Mouse (Mus musculus) Patski (cell line): ENCODE data around the gene Pptc7. TPM values are rescaled to one million over a fixed set of nuclear protein-coding genes. Genes with fewer than 3 reads are reported as not detected.
A peak's percentile ranks its signal among the peaks of the same experiment; 100 is the strongest.

Source experiments
- ATAC-seq: fragments of 100-300 bp; one replicate; pipeline ENCODE4 v1.8.0; 2021
- CTCF ChIA-PET: fragments of 350-600 bp; sonication (Branson Sonifier 250); formaldehyde crosslinking; loops from one replicate; lab custom pipeline; 2022; ENCODE audit warnings: inconsistent platforms; lab: Charles Lee
- POLR2A ChIA-PET: fragments of 350-600 bp; sonication (Branson Sonifier 250); formaldehyde crosslinking; loops from one replicate; lab custom pipeline; 2022; ENCODE audit warnings: antibody characterized with exemption, inconsistent platforms; lab: Charles Lee
- DNase-seq: peaks from one replicate; pipeline ENCODE4 v3.0.0-alpha.2; 2011; ENCODE audit warnings: low read depth, low spot score
- H3K27me3 ChIP-seq: fragments of 371-371 bp; one replicate; pipeline ENCODE4 v1.5.1; 2021
- CTCF ChIP-seq: fragments of 100-300 bp; IDR thresholded peaks from one replicate; pipeline ENCODE4 v1.5.1; 2021
- in situ Hi-C: fragments of 300-500 bp; cut with MboI; formaldehyde crosslinking; loops from 3 replicates; pipeline ENCODE4 v1.11.1; 2018; ENCODE audit warnings: low pct_unique_long_range_greater_than_20kb, mixed read lengths
- polyA plus RNA-seq: library from polyadenylated mRNA; unstranded; gene quantifications from one replicate; pipeline ENCODE4 v1.2.3, GENCODE M21; 2021

Pptc7 gene
- polyA plus RNA-seq, 1 experiment from 2014 or later, result 31.1 TPM

DNA sequence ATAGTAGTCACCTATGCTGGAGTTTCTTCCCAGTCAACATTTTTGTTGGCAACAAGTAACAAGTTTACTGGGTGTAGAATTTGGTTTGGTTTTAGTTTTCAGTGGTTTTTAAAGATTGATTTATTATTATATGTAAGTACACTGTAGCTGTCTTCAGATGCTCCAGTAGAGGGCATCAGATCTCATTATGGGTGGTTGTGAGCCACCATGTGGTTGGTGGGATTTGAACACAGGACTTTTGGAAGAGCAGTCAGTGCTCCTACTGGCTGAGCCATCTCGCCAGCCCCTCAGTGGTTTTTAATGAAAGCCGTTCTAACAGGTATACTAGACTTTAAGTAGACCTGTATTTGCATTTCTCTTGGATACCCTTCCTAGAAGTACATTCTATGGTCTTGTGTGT is 18.2 kb upstream of the Pptc7 start:
- no peak for ATAC-seq
- TF ChIP-seq CTCF, result peak; percentile 67
- no peaks in the 10 kb centered on the region for H3K27me3 ChIP-seq
- in situ Hi-C loops, result loop anchor here (5.0 kb wide), 1 partner anchor 81 kb away; no protein-coding TSS in a partner anchor
- POLR2A ChIA-PET, result no interaction called here
- no peak for DNase-seq
- CTCF ChIA-PET, result interaction anchor here (0.8 to 7.2 kb wide), 3 partner anchors 80 to 100 kb away, joined by 3 to 90 read pairs (median 3); no protein-coding TSS in a partner anchor

DNA sequence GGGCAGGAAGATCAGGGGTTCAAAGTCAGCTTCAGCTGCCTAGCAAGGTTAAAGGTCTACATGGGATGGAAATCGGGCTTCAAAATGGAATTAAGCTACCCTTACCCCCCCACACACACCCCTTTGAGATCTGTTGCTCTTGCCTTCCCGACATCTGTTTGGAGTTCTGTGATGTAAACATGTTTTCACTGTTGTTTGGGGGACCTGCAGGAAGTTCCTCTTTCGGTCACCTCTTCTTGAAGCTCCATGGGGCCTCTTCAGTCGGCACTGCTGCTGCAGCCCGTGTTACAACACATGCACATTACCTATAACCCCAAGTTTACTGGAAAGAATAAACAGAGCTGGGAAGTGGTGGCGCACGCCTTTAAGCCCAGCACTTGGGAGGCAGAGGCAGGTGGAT is 17.0 kb upstream of the Pptc7 start:
- in situ Hi-C loops, result loop anchor here (5.0 kb wide), 1 partner anchor 80 kb away; no protein-coding TSS in a partner anchor
- POLR2A ChIA-PET, result no interaction called here
- CTCF ChIA-PET, result interaction anchor here (0.9 to 7.2 kb wide), 7 partner anchors 53 to 125 kb away, joined by 3 to 90 read pairs (median 4); partner anchors contain the start of gene Arpc3
- H3K27me3 ChIP-seq, result no peaks in the 10 kb centered on the region
- DNase-seq (no peak), ATAC-seq (no peak)
- no peak for TF ChIP-seq CTCF

DNA sequence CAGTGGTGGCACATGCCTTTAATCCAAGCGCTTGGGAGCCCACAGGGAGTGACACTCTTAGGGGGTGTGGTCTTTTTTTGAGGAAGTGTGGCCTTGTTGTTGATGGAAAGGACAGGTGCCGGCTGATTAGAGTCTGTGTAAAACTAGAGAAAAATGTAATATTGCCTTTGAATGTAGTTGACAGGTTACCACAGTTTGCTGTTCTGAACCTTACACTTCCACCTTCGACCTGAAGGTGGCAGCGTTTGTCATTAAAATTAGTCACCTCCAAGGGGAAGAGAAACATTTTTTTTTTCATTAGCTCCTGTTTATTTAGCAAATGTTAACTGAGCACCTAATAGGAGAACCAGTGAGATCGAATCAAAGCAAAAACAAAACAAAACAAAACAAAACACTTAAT is 16.3 kb upstream of the Pptc7 start:
- in situ Hi-C loops, result loop anchor here (5.0 kb wide), 1 partner anchor 79 kb away; no protein-coding TSS in a partner anchor
- TF ChIP-seq CTCF, result peak; percentile 74
- DNase-seq (no peak), ATAC-seq (no peak)
- H3K27me3 ChIP-seq, result no peaks in the 10 kb centered on the region
- ChIA-PET CTCF (interaction anchor here (0.7 to 7.2 kb wide), 10 partner anchors 13 to 122 kb away, joined by 3 to 90 read pairs (median 5); no protein-coding TSS in a partner anchor), POLR2A (no interaction called here)

DNA sequence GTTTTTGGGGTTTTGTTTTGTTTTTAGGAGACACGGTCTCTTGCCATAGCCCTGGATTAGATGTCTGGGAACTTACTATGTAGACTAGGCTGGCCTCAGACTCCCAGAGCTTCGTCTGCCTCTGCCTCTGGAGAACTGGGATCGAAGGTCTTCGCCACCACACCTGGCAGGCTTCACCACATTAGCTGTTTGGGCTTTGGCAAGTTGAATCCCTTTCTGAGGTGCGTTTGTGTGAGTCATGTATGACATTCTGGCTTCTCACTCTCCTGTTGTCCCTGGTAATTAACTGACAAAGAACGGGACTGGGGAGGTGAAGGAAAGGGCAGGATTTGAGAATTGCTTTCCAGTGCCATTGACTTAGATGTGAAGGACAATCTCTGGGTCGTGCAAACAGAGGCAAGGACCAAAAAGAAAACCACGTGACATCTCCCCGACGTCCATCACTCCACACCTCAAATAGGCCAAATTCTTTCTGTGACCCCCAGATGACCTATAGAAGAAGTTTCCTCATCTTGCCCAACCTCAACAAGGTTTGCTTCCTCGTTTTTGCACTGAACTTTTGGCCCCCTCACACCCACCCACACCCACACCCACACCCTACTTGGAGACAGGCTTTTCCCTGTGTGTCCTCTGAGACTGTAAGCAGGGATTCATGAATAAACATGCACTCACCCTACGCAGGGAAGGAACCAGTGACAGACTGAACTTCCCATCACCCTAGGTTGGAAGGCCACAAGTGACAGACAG is 15.1 kb upstream of the Pptc7 start:
- TF ChIP-seq CTCF, result no peak
- POLR2A ChIA-PET, result no interaction called here
- in situ Hi-C loops, result loop anchor here (5.0 kb wide), 1 partner anchor 78 kb away; no protein-coding TSS in a partner anchor
- DNase-seq (no peak), ATAC-seq (no peak)
- no peaks in the 10 kb centered on the region for H3K27me3 ChIP-seq
- CTCF ChIA-PET, result interaction anchor here (1.1 to 7.2 kb wide), 3 partner anchors 12 to 76 kb away, joined by 5 to 90 read pairs (median 6); no protein-coding TSS in a partner anchor

DNA sequence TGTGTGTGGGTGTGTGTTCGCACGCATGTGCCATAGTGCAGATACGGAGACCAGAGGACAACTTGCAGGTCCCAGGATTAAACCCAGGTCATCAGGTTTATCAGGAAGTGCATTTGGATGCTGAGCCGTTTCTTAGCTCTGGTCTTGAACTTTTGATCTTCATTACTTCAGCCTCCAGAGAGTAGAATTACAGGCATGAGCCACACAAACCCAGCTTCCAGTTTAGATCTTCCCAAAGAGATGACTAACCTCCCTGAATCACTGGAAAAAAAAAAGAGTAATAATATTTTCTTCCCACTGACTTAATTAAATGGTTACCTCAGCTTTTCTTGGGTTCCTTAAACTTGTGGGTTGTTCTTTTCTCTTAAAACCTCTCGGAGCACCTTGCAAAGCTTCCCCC is 11.3 kb upstream of the Pptc7 start:
- in situ Hi-C loops, result no loop called here
- no peak for TF ChIP-seq CTCF
- DNase-seq (no peak), ATAC-seq (no peak)
- H3K27me3 ChIP-seq, result no peaks in the 10 kb centered on the region
- ChIA-PET CTCF (interaction anchor here (0.8 to 1.5 kb wide), 9 partner anchors 11 to 121 kb away, joined by 3 to 14 read pairs (median 3); partner anchors contain the start of gene Pptc7), POLR2A (interaction anchor here (0.6 to 2.0 kb wide), 3 partner anchors 27 to 71 kb away, joined by 3 to 6 read pairs (median 5); no protein-coding TSS in a partner anchor)

DNA sequence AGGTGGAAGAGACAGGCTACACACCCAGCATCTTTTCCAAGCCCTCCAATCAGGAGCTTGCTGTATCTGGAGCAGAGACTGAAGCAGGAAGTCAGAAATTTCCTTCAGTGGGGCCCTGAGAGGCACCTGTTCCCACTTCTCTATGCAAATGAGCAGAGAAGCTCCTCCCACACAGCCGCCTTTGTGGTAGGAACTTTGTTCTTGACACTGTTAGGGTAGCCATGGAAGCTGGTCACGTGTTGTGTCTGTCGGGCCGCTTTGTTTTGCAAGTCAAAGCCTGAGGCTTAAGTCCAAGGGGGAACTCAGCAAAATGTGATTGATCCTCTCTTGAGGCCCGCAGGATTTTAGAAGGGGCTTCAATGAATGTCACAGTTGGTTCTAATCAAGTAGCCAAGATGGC is 9.4 kb upstream of the Pptc7 start:
- H3K27me3 ChIP-seq, result no peaks in the 10 kb centered on the region
- ChIA-PET CTCF (interaction anchor here (1.8 to 2.0 kb wide), 2 partner anchors 11 to 50 kb away, joined by 4 to 6 read pairs; no protein-coding TSS in a partner anchor), POLR2A (no interaction called here)
- DNase-seq (no peak), ATAC-seq (no peak)
- in situ Hi-C loops, result loop anchor here (25.0 kb wide), 1 partner anchor 863 kb away; the partner anchor contains the start of genes Rhof and Setd1b
- TF ChIP-seq CTCF, result no peak

DNA sequence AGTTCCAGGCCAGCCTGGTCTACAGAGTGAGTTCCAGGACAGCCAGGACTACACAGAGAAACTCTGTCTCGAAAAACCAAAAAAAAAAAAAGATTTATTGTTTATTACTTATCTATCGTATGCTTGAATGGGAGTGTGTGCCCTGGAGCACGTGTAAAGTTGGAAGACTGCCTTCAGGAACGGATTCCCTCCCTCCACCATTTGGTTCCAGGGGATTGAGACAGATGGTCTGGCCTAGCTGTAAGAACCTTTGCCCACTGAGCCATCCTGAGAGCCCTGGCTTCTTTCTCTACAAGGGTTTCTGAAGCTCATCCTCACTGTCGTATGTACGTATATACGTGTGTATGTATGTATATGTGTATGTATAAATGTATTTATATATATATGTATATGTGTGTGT is 5.2 kb upstream of the Pptc7 start:
- DNase-seq, result no peak
- H3K27me3 ChIP-seq, result no peaks in the 10 kb centered on the region
- ATAC-seq, result no peak
- ChIA-PET CTCF (interaction anchor here (2.8 kb wide), 1 partner anchor 65 kb away, joined by 11 read pairs; no protein-coding TSS in a partner anchor), POLR2A (no interaction called here)
- in situ Hi-C loops, result loop anchor here (25.0 kb wide), 1 partner anchor 858 kb away; the partner anchor contains the start of genes Rhof and Setd1b
- TF ChIP-seq CTCF, result no peak

DNA sequence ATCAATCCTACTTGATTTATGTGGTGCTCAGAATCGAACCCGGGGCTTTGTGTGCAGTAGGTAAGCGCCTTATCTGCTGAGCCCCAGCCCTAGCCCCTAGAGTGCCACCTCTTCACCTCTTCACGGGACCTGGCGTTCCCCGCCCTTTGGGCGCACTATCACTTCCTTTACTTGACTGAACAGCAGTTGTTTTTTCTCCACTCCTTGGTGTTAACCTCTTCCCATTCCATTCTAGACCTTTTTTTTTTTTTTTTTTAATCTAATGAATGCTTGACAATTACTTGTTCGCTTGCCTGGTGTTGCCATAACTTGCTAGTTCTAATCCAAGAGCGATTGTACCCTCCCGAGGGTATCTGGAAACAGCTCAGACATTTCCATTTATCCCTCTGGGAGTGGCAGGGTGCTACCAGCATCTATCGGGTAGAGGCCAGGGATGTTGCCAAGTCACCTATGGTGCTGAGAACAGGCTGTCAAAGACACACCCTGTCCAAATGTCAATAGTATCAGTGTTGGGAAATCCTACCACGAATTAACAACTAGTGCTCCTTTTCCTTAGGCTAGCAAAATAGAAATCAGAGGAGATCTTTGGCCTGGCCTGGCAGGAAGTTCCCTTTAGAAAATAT is 4.3 kb upstream of the Pptc7 start:
- POLR2A ChIA-PET, result interaction anchor here (0.8 to 1.1 kb wide), 2 partner anchors 31 to 64 kb away, joined by 3 to 5 read pairs; no protein-coding TSS in a partner anchor
- no peak for ATAC-seq
- no peak for TF ChIP-seq CTCF
- in situ Hi-C loops, result loop anchor here (25.0 kb wide), 1 partner anchor 857 kb away; the partner anchor contains the start of genes Rhof and Setd1b
- DNase-seq, result no peak
- no peaks in the 10 kb centered on the region for H3K27me3 ChIP-seq
- CTCF ChIA-PET, result interaction anchor here (1.0 to 2.8 kb wide), 5 partner anchors 12 to 64 kb away, joined by 3 to 11 read pairs (median 4); no protein-coding TSS in a partner anchor

DNA sequence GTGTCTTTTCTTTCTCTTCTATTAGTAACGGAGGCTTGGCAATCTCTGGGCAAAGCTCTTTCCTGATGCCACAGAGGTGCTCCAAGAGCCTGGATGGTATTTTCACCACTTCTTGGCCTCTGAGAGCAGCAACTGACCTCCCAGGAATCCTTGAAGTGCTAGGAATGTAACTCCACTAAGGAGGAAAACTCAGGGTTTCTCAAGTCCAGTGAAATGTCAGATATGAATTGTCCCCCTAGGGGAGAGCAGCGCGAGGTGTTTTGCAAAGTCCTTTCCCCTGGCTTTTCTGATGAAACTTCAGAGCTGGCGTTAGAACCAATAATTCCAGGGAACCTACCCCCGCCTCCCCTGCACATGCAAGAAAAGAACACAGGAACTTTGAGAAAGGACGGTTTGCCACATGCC is 3.7 kb upstream of the Pptc7 start:
- ChIA-PET CTCF (interaction anchor here (1.0 to 2.8 kb wide), 5 partner anchors 12 to 63 kb away, joined by 3 to 11 read pairs (median 4); no protein-coding TSS in a partner anchor), POLR2A (interaction anchor here (0.8 to 1.1 kb wide), 2 partner anchors 31 to 63 kb away, joined by 3 to 5 read pairs; no protein-coding TSS in a partner anchor)
- no peak for TF ChIP-seq CTCF
- no peaks in the 10 kb centered on the region for H3K27me3 ChIP-seq
- DNase-seq (no peak), ATAC-seq (no peak)
- in situ Hi-C loops, result loop anchor here (25.0 kb wide), 1 partner anchor 857 kb away; the partner anchor contains the start of genes Rhof and Setd1b
